Mouse (Mus musculus): ENCODE measurements at regions not wholly inside any gene's neighbourhood (a gene's known extent, or its start where the extent isn't known, plus 50 kb on each side); places are given as distances from the start of the nearest gene placed in this dataset.

DNA sequence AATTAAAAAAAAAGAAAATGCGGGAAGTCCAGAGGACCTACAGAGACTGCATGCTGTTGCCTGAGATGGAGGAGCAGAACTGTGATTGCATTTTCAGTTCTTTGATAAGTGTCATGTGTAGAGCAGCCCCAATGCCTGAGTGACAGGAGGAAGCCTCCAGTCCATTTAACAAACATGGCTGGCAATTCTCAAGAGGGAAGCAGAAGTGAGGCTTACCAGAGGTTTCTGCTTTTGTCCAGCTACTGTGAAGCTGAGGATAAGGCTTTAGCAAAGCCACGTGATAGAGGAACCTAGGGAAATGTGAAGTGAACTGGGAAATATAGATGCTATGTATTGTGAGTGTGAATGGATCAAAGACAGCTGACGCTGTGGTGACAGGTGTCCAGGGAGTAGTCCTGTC is 56.6 kb downstream of the Sucnr1 start:
- DNase-seq (ENCODE audit: low spot score) = no peak

DNA sequence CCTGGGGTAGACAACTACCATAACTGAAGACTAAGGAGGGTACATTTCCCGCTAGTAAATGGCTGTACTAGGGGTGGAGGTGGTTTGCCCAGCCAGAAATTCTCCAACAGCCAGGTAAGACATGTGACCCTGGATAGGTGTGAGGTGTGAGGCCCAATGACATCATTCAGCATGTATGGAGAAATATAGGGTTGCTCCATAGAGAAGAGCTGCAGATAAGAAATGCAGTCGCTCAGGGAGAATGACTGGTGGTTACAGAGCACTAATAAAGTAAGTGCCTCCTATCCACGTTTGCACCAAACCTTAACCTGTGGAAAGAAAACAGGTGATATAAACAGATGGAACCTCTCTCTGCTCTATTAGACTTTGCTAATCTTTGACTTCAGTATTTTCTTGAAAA is 78.2 kb downstream of the Sucnr1 start:
- DNase-seq (ENCODE audit: low spot score) = no peak

DNA sequence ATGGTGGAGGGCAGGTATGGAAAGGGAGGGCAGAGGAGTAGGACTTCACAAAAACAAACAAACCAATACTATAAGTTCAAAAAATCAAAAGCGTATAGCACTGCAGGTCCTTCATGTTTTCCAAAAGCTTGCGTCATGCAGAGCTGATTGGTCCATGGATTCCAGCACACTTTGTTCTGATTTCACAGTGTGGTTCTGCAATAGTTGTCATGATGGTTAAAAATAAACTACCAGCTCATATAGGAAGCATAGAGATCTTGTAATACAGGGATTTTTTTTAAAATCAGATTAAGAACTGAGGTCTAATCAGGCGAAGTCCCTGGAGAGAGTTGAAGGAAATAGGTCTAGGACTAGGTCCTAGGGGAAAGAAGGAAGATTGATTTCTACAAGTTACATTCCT is 86.0 kb downstream of the Sucnr1 start:
- DNase-seq (ENCODE audit: low spot score) = no peak

DNA sequence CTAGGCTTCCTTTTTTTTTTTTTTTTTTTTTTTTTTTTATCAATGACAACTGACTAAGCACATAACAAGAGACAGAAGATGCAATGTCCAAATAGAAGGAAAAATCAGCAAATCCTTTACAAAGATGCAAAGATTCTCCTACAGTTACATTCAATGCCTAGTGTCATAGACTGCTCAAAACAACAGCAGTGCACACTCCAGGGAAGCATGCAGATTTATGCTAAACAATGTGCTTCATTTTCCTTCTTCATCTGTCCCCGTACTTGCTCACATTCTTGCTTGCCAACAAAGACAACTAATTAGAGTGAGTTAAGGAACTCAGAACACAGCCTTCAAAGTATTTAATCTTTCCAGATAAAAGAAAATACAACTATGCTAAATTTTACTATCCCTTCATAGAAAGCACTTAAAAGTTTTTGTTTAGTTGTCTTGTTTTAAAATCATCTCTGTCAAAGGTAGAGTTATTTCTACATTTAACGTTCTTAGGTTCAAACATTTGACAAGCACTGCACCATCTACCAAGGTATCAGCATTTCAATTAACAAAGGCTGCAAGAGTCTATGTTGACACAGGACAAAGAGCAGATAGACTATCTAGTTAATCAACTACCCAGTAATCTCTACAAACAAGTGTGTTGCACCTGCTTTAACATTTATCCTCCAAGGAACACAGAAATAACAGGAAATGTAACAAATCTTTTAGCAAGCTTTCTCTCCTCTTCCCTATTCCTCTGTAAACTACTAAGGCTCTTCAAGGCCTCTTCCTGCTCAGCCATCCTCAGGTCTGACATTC is 86.7 kb downstream of the Sucnr1 start:
- DNase-seq (ENCODE audit: low spot score) = no peak

DNA sequence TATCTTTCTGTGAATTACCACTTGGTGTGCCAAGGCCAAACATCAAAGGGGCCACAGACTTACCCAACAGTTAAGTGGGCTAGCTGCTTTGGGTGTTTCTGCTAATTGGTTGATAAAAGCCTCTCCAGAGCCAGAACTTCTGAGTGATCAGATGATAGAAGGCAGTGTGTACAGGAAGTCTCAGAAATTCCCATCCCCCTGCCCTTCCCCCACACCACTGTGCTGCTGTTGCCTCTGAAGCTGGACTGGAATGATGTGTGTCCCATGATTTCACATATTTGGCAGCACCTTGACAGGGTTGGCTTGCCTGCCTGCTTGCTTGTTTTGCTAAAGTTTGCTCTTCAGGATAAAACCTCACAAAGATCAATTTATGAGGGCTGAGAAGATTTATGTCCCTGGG is 87.9 kb downstream of the Sucnr1 start:
- no peak for DNase-seq (ENCODE audit: low spot score)

DNA sequence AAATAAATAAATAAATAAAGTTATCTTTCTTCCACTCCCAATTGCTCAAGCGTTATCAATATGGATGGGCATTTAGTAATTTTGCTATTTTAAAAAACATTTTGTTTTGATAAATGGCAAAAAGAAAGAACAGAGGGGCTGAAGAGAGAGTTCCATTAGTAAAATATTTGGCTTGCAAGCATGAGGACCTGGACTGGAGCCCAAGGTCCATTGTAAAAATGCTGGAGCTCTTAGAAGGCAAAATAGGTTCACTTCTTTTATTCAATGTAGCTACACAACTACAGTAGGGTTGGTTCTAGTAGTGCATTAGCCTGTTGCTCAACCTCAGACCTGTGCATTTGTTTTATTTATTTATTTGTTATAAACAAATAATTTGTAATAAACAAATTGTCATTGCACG is 102.8 kb downstream of the Sucnr1 start:
- peak; percentile 4 for DNase-seq (ENCODE audit: low spot score)

DNA sequence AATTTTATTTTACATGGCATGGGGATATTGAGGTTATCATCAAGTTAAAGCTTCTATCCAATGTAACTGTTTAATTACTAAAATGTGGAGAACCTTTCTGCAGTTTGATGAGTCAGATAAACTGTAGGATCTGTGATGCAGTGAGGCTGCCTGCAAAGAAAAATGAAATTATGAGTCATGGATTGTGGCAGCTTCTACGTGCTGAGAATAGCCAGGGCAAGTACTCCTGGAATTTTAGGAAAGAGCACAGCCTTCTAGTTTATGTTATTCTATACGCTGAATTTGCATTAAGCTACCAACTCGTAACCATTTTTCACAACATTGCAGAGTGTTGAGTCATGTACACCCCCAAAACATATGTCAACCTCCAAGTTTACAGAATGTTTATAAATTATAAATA is 114.4 kb downstream of the Sucnr1 start:
- DNase-seq (ENCODE audit: low spot score) = no peak

DNA sequence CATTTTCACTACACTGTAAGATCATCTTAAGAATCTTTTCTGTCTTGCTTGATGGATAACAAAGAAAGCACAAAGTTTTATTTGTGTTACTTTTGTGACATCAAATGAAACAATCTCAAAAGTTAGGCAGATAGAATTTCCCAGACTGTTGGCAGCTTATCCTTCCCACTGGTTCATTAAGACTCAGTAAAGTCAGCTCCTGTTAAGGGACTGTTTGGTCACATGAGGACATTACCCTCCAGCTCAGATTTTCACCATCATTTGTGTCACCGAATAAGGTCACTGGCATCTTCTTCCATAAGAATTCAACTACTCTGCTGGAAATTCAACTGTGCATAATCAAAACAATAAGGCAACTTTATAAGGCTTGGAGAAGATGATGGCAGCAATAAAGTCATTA is 126.3 kb downstream of the Sucnr1 start:
- DNase-seq (ENCODE audit: low spot score) = no peak

DNA sequence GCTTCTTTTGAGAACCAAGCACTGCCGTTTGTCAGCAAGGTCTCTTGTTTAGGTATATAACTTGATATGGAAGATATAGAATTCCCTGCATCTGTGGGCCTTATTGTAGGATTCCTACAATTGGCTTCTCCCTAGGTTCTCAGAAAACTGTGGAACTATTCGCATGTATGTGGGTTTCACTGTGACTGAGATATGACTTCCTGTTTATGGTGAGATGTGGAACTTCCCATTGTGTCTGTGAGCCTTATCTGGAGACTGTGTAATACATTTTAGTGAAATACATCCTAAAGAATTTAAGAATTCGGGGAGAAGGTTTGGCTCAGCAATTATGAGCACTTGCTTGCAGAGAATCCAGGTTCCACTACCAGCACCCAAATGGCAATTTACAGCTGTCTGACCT is 137.3 kb downstream of the Sucnr1 start:
- DNase-seq (ENCODE audit: low spot score) = no peak

DNA sequence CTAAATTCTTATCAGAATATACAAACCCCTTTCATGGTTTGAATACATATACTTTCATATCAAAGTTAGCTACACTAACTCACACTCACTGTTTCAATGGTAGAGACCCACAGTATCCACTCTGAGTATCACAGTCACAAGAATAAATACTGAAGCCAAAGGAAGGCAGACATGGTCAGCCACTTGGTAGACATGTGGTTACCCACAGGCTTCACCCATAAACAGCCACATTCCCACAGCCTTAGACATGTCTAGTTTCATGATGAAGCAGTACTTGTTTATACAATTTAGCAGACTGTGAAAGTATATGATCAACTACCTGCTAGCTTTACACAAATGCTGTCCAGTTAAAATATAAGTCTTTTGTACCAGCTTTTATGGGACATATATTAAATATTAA is 159.0 kb downstream of the Sucnr1 start:
- DNase-seq (ENCODE audit: low spot score) = no peak

DNA sequence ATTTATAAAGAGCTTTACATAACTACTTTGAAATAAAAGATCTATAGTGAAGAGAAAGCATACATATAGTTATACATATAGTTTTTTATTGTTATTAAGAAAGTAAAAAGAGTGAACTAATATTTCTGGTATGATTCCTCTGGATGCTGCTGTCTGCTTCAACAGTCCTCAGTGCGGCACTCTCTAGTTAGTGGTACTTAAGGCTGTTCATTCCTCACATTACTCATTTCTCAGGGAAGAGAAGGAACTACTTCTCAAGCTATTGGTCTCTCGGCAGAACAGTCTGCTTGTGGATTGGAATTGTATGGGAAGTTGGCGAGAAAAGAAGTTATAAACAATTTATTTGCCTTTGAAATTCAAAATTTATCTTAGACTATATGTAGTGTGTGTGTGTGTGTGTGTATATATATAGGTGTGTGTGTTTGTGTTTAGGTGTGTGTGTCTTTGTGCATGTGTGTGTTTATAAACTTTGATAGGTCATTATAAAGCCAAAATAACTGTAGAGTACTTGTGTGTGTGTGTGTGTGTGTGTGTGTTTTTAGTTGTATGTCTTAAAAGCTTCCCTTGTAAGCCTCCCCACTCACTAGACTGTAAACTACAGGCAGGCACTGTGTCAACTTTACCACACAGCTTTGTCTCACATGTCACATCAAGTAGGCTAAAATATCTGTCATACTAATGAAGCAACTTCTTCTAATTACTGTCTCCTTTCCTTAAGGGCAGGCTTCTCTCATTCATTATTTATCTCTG is 185.2 kb downstream of the Sucnr1 start:
- DNase-seq (ENCODE audit: low spot score) = no peak

DNA sequence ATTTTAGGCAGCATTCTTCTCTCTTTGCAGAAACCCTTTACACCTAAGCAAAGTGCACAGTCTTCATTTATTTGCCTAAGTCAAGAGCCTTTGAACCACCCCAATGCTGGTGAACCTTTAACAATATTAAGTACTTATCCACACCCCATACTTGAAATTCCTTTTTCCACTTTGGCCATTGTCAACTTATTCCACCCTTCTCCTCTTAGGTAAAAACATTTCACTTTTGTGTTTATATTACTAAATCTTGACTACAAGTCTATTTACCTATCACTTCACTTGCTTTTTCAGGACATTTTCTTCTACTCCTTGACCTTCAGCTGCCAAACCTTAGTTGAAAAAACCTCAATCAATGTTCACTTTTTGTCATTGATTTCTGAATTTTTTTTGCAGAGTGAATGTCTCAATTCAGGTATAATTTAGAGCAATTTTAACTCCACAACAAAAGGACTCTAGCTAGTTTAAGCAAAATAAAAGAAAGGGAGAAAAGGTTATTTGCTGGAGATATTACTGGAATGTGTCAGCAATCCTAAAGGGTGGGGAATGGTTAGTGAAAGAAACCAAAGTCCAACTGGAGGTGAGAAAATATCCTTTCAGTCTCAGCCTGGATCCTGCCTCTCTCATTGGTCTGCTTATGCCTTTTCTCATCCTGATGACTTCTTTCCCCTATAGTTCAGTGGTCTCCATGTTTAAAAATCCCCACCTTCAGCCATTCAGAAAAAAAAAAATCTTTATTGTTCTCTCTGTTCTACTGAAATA is 185.9 kb downstream of the Sucnr1 start:
- DNase-seq (ENCODE audit: low spot score) = no peak

DNA sequence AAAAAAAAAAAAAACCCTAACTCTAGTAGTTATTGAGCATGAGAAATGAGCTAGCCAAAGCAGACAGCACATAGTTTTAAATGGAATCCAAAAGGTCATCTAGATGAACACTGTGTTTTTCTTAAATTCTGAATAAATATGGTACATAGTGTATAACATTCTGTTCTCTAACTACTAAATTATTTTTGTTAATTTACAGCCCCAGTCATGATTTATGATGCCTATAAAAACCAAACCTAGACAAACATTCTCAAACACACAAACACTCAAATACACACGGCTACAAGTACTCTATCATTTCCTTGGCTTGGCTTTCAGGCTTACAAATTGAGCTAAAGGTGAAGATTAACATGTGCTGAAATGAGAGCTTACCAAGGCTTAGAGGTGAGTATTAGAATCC is 188.8 kb downstream of the Sucnr1 start:
- no peak for DNase-seq (ENCODE audit: low spot score)

DNA sequence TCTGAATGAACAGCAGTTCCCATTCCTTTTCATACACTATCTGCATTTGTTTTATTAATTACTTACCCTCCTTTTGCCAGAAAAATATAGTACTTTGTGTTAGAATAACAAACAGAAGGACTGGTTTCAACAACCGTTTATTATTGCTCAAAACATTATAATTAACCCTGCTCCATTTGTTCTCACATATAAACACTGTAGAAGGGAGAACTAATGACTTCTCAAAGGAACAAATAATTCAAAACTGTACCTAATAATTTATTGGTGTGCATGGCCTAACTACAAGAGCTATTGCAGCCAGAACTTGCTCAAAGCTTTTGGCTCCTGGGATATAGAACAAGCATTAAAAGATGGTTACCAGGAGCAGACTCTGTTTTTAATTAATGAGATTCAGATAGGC is 192.1 kb downstream of the Sucnr1 start:
- DNase-seq (ENCODE audit: low spot score) = no peak

DNA sequence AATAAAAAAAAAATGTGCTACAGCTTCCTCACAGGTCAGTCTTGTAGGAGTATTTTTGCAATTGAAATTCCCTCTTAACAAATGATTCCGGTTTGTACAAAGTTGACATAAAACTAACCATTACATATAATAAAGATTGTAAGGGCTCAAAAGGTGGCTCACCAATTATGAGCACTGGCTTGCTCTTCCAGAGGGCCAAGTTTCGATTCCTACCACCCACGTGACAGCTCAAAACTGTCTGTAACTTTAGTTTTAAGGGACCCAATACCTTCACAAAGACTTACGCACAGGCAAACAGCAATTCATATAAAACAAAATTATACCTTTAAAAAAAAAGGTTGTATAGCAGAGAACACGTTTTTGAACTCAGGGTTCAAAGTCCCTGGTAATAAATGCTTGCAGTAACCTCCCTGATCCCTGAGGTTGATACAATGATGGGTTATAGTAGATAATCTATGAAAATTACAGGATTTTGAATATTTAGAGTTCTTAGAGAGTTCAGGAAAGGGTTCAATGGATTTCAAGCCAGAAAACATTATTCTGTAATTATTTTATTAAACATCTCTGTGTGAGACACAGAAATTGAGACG is 193.7 kb downstream of the Sucnr1 start:
- no peak for DNase-seq (ENCODE audit: low spot score)

DNA sequence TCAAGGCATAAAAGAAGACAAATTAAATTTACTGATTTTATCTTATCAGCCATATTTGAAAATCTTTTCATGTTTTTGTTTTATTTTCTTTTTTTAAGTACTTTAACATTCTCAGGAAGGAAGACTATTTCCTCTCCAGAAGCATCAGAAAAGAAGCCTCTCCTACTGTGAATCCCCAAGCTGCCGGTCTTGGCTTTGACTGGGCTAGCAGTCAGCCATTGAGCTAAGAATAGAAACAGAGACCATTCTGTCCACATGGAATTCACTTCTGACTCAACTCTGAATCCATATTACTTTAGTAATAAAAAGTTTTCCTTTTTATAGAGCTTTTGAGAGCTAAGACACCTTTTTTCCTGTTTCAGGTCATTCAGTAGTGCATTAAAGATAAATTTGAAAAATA is 194.8 kb upstream of the Mbnl1 start:
- no peak for DNase-seq (ENCODE audit: low spot score)

DNA sequence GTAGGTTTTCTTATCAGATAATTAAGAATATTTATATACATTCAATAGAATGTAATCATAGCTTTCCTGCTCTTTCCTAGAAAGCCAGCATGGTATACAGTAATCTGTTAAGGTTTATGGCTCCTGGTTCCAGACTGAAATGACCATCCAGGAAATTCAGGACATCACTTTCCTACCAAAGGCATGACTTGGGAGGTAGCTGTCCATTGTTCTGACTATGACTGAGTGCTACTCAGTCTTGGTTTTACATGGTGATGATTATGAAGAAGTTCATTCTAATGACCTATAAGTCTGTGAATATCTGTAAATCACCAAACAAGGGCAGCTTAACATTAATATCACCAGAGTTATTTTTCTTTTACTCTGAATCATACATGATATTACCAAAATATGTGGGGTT is 191.4 kb upstream of the Mbnl1 start:
- DNase-seq (ENCODE audit: low spot score) = no peak

DNA sequence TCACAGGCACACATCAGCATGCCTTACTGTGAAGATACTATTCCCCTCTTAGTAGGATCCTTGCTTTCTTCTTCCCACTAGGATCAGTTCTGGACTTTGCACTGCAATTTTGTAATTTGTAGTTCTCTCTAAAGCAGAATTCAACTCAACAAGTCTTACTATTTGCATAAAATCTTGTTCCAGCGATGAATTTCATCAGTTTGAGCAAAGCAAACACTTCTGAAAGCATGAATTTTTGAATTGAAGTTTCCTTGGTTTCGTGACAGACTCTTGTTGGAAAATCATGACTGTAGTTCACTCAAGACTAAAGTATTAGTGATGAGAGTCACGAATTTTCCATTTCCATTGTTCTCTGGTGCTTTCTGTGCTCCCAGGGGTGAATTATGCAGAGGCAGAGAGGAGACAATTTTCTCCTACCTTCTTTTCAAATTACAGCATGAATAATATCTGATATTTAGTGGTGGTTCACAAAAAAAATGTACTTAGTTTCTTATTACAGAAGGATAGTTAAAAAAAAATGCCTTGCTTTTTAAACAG is 190.6 kb upstream of the Mbnl1 start:
- DNase-seq (ENCODE audit: low spot score) = no peak

DNA sequence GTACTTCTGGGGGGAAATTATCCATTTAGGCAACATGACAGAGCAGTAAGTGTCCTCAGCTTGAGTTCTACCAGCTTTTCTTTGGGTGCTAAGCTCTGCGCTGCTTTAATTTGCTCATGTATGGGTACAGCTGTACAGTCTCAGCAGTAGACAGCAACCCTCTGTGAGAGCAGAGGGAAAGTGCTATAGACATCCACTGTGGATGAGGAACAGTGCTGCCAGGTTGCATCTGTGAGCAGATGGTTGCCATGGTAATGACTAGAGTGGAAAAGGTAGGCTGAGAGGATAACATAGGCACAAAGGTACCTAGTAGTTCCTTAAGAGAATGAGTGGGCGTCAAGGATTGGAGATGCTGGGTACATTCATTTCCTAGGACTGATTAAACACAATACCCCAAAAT is 180.5 kb upstream of the Mbnl1 start:
- DNase-seq (ENCODE audit: low spot score) = no peak

DNA sequence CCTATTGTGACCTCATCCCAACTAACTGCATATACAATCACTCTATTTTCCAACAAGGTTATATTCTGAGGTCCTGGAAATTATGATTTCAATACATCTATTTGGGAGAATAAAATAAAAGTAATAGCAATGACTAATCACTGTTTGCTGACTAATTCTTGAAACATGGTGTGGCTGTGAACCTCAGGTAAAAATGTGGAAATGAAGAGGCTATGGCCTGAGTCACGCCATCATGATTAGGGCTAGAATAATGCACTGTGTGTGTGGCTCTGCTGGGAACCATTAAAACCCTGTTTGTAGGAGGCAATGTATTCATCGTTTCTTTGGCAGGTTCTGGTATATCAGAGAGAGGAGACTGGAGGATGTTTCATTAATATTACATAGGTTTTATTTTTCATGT is 179.7 kb upstream of the Mbnl1 start:
- DNase-seq (ENCODE audit: low spot score) = no peak

DNA sequence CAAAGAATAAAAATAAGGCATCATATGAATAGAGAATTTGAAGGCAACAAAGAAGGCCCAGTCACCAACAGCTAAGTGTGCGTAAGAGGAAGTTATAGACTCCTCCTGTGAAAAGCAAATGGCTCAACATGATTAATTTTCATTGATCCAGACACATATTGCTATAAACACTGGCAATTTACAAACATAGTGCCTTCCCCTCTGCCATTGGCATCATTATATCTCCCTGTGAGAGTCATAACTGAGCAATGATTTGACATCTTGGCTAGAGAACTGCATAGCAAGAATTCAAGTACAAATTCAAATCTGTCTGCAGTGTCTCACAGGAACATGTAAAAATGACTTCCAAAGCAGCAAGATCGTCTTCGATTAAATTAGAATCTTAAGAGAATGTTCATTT is 167.2 kb upstream of the Mbnl1 start:
- DNase-seq (ENCODE audit: low spot score) = no peak

DNA sequence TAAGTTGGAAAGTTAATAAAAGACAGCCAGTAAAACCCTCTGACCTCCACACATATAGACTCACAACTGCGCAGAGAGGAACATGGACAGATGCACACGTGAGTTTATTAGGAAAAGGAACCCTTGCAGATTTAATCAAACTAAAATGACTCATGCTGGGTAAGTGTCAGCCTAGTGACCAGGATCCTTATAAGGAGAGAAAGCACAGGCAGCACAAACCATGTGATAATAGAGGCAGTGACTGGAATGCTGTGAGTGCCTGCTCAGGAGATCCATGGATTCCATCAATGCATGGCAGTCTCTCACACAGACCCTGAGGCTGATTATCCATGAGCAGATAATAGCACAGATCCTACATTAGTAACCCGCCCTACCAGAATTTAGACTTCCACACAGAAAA is 162.2 kb upstream of the Mbnl1 start:
- no peak for DNase-seq (ENCODE audit: low spot score)

All from ovary, postnatal 14 days (tissue).